ENCODE assay signal across 8 mouse cellular contexts in the genomic region with DNA sequence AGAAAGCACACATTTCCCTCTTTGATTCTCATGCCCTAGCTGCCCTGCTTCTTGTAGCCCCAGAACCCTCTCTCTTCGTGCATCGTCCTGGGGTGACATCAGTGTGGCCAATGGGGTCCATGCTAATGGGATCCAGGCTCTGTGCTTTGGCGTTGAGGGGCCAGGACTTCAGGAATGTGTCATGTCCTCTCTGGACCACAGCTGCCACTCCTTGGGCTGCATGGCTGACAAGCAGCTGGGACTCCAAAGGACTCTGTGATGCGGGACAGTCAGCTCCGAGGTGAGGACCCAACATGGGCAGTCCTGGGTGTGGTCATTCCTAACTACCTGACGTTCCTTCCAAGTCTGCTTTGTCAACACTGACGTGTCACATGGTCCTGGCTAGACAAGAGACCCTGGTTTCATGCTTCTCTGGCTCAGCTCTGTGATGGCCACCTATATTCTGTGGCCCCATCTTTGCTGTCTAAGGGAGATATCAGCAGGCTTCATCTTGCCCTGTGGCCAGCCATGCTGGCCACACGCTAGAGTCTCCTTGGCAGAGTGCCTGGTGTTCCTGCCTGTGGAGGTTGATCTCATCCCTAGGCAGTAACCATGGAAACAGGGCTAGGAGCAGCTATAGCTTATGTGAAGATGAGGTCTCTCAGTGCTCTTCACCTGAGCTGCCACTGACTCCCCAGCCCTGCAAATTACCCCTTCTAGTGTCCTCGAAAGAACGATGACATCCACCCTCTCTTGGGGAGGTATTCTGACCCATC.
DNase-seq lines count a peak whose midpoint lies in the region; ATAC-seq lines count a peak whose summit lies in the region.

No protein-coding gene starts in this region.

- H3K4me1 ChIP-seq in forebrain, embryonic 16.5 days (replicated peaks; ENCODE audit: control insufficient read depth, insufficient read depth, low read length): peaks cover 27% of the 10 kb centered on the region
- peaks cover 51% of the 10 kb centered on the region for H3K4me1 ChIP-seq in midbrain, embryonic 16.5 days (ENCODE audit: control insufficient read depth, insufficient read depth, low read length)

- no peak overlapping the region for H3K27ac ChIP-seq in forebrain, embryonic 16.5 days (ENCODE audit: low read length)
- peak overlapping the region; percentile 69 for H3K27ac ChIP-seq in midbrain, embryonic 16.5 days (ENCODE audit: low read length)

- no peak overlapping the region for H3K4me3 ChIP-seq in forebrain, embryonic 16.5 days (replicated peaks; ENCODE audit: low read length)
- no peak overlapping the region for H3K4me3 ChIP-seq in midbrain, embryonic 16.5 days (ENCODE audit: low read depth, low read length)

- H3K9me3 ChIP-seq in forebrain, embryonic 16.5 days (ENCODE audit: control insufficient read depth, low read length): no peaks in the 10 kb centered on the region
- H3K9me3 ChIP-seq in midbrain, embryonic 16.5 days (replicated peaks; ENCODE audit: control insufficient read depth, low read length, poor library complexity, severe bottlenecking): no peaks in the 10 kb centered on the region

- H3K36me3 ChIP-seq in forebrain, embryonic 16.5 days (ENCODE audit: control insufficient read depth, insufficient read depth): no peaks in the 10 kb centered on the region
- no peaks in the 10 kb centered on the region for H3K36me3 ChIP-seq in midbrain, embryonic 16.5 days (ENCODE audit: control insufficient read depth, insufficient read depth, low read length)

- H3K27me3 ChIP-seq in forebrain, embryonic 16.5 days (replicated peaks; ENCODE audit: control insufficient read depth, insufficient read depth, low read length): no peaks in the 10 kb centered on the region
- no peaks in the 10 kb centered on the region for H3K27me3 ChIP-seq in midbrain, embryonic 16.5 days (ENCODE audit: control insufficient read depth, insufficient read depth, low read depth, low read length)

- peak; percentile 56 for ATAC-seq in forebrain, embryonic 16.5 days
- ATAC-seq in midbrain, embryonic 16.5 days: peak; percentile 61

- 78% methylated on average over 10 of the region's 10 CpGs for WGBS in forebrain, embryonic 16.5 days
- 64% methylated on average over 10 of the region's 10 CpGs for WGBS in midbrain, embryonic 16.5 days

- H3K9ac ChIP-seq in forebrain, embryonic 16.5 days (replicated peaks; ENCODE audit: low read depth, low read length): no peak overlapping the region
- 0 out of 2 replicates have a peak overlapping the region, but pooled peaks have one; percentile 17 for H3K9ac ChIP-seq in midbrain, embryonic 16.5 days (ENCODE audit: low read depth, low read length)

- H3K4me2 ChIP-seq in forebrain, embryonic 16.5 days (ENCODE audit: low read length): no peak overlapping the region
- no peak overlapping the region for H3K4me2 ChIP-seq in midbrain, embryonic 16.5 days (ENCODE audit: low read length)

- DNase-seq in gastrocnemius, postnatal 25 days: peak; percentile 4
- no peak for DNase-seq in gastrocnemius, adult 8-10 months (ENCODE audit: low spot score in 2 of 2)
- DNase-seq in adipocyte (ENCODE audit: low spot score): peak; percentile 56
- no peak for DNase-seq in embryo, embryonic 9.5 days (ENCODE audit: extremely low spot score)
- no peak for DNase-seq in kidney, postnatal 14 days
- no peak for DNase-seq in ovary, postnatal 14 days (ENCODE audit: low spot score)

Comparison
In these comparisons a context has a peak if more than half of its experiments do, and no peak if none do; other contexts are left out.
1. DNase-seq: peak in gastrocnemius, postnatal 25 days (single experiment) and adipocyte (single experiment); none in gastrocnemius, adult 8-10 months (0 of 2), embryo, embryonic 9.5 days (single experiment), kidney, postnatal 14 days (single experiment) and ovary, postnatal 14 days (single experiment).